Mouse (Mus musculus): ENCODE measurements around the gene Sh3rf3. TPM values are rescaled to one million over a fixed set of nuclear protein-coding genes. Genes with fewer than 3 reads are reported as not detected.

The Sh3rf3 gene
- polyA plus RNA-seq, 2 experiments from 2014 or later, result not detected

DNA sequence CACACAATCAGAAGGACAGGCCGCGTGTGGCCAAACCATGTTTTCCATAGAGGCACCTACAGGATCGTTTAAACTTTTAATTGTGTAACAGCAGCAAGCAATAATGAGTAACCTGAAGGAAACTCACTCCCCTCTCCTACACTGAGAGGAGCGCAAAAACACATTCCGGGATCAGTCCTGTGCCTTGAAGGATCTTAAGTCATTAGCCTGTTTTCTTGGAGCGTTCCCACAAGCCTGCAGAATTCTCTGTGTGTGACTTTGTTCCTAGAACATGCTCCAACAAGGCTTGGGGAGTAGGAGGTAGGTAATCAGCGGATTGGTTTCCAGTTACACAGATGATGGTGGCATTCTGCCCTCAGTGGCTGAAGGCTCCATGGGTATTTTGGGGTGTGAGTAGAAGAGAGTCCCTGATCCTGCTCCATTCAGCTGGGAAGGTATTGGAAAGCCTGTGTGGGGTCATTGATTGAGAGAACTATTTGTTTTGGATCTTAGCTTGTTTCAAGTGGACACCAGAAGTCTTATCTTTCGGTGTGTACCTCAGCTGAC, 108.6 kb downstream of the Sh3rf3 start:
- no peak for ATAC-seq

DNA sequence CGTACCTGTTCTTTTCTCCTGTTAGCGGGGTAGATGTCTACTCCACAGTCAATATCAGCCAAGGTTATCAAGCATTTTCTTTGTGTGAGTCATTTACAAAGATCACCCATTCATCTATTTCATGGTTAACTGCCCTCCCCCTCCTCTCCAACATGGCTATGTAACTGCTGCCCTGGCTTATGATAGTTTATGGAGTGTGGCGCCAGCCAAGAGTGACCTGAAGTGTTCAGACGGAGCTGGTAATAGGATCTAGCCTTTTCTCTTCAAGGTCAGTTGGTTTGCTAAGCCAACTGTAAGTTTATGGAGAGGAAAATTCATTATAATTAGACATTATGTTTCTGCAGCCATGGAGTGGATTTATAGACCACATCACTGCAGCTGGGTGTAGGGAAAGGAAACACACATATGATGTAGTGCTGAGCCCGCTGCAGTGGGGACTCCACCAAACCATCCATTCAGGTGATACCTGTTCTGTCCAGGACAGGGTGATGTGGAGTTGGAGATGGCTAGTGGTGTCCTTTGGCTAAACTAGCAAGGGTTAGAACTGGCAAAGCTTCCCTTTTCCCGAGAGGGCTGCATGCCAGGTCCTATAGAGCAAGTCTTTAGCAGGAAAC, 109.2 kb downstream of the Sh3rf3 start:
- ATAC-seq, result no peak

DNA sequence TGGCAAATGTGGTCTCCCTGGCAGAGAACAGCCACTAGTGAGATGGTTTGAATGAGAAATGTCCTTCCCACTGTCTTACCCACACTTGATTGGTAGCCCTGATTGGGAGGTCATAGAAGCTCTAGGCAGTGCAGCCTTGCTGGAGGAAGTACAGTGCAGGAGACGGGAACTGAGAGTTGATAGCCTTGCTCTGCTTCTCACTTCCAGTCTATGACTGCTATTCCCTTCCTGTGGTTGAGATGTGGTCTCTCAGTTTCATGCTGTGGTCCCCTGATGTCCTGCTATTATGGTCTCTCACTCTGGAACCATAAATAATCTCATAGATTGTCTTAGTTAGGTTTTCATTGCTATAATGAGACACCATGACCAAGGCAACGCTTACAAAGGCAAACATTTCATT, 109.8 kb downstream of the Sh3rf3 start:
- ATAC-seq, result no peak

DNA sequence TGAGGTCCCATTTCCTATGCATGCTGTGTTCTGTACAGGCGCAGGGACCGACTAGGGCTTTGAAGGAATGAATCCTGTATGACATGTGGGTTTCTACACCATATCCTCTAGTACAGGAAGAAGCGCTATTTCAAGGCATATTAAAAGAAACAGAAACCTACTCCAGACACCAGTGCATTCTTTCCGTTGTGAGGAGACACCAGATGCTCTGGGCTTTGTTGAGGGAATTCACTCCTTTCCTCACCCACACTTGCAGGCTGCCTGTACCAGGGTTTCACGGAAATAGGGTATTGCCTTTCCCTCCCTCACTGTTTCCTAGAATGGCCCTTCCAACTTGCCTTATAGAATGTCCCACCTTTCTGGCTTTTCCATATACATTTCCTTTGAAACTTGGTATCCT, 113.4 kb downstream of the Sh3rf3 start:
- no peak for ATAC-seq

DNA sequence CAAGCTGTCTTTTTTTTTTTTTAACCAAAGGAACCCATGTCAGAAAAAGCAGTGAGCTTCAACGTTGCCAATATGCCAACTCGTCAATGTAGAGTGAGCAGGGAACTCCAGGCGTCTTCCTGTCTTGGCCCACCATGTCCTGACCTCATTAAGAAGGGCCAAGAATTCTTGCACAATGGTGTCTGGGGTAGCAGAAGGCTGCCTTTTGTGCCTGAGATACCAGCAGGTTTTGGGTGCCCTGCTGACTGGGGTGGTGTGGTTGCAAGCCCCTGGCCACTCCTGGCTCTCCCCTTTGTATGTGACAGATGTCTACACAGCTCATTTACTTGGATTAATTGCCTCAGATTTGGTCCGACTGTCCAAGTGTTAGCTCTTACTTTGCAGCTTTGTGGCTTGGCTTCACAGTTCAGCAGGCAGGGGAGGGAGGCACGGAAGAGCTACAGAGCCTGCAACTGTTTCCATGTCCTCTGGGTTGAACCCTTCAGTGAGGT, 115.8 kb downstream of the Sh3rf3 start:
- ATAC-seq, result no peak

DNA sequence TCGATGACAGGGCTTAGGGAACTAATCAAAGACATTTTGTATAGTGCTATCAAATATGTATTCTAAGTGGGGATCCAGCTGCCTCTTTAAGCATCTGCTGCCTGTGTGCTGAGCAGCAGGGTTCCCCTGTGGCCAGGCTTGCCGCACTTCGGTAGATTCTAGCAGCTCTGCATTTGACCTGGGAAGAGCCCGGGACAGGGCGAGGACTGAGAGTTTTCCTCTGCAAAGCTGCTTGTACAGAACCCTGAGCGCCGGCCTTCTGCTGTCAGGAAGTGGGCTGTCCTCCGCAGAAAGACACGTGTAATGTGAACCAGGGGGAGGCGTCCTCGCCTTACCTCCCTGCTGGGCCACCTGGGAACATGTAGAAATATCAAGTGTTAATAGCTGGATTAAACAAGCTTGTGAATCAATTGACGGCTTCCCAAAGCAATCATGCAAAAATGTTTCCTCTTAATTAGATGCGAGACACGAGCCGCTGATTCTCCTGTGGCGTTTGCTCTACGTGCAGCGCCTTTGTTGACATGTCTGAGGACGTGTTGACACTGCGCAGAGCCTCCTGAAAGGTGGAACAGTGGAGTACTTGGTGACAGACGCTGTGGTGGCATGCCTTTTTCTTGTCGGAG, 119.1 kb downstream of the Sh3rf3 start:
- no peak for ATAC-seq

DNA sequence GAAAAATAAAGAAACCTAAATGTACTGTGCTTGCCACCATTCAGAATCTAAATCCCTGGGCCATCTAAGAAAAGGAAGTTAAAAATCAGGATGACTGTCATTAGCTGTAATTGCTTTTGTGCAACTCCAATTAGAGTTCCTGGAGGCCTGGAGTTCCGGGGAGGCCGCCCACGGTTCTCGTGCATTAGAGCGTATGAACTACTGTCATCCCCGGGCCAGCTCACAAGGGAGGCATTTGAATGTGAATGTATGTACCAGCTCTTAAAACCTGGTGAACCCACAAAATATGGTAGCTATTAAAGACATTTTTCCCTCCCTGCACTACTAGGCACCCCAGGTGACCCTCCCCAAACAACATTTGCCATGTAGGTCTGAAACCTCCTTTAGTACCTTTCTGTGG, 122.4 kb downstream of the Sh3rf3 start:
- ATAC-seq, result no peak

DNA sequence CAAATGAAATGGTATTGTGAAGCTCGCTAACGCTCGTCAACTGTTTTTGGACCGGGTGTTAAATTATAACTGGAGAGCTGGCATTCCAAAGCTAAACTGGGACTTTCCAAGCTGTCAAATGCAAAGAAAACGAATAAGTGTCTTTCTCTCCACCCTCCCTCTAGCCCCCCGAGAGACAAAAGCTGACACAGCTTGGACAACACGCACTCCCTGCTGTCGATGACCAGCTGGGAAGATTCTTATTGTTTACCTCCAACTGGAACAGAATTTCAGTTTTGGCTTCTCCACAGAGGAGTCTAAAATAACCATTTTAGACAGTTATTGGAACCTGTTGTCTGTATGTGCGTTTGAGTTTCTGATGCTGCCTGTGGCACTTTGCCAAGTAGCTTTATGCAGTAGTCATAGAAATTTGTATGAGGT, 123.3 kb downstream of the Sh3rf3 start:
- no peak for ATAC-seq

DNA sequence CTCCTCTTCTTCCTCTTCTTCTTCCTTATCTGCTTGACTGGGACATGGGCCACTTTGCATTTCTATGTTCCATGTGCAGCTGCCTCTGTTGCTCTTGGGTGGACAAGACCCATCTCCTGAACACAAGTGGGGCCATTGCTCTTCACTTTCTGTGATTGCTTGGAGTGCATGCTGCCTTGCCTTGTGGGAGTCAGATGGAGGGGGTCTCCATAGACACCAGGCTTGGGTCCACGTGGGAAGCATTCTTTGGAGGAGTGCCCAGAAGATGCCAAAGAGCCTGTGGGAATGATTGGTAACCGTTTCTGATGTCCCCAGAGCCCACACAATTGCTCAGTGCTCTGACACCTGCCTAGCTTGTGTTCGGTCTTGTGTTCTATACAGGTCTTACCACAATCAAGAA, 124.4 kb downstream of the Sh3rf3 start:
- ATAC-seq, result no peak

DNA sequence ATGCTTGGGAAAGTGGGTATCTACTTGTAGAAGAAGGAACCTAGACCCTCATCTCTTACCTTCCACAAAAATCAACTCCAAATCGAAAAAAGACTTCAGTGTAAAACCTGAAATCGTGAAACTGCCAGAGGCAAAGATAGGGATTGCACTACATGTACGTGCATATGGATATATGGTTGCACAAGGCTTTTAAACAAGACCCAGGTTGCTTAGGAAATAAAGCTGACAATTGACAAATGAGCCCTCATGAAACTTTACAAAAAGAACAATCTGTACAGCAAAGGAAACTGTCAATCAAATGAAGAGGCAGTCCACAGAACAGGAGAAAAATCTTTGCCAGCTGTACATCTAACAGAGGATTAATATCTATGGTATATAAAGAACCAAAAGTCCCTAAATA, 129.7 kb downstream of the Sh3rf3 start:
- no peak for ATAC-seq

DNA sequence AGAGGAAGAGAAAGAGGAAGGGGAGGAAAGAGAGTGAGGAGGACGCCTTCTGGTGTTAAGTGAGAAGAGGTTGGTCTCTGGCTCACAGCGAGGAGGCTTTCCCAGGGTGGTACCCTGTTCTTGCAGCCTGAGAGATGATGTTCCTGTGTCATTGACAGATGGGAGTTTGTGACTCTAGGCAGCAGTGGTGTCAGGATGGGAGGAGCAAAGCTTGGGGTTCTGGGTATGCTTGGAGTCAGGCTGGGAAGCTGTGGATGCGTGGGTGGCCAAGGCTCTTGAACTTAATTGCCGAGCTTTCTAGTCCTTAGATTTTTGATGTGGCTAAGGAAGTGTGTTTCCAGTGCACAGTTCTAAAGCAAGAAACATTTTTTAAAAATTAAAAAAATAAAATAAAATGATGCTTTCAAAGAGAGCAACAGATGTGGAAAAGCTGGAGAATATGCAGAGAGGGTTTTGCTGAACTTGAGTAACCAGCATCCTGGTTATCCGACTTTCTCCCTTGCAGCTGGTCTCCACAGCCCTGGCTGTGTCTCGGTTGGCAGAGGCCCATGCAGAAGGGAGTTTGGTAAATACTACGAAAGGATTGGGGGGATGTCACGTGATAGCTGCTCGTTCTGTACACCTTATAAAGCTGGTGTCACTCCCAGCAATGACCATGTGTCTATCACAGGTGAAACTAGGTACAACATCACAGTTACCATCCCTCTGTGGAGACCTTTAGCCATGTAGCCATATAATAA, 130.7 kb downstream of the Sh3rf3 start:
- no peak for ATAC-seq

DNA sequence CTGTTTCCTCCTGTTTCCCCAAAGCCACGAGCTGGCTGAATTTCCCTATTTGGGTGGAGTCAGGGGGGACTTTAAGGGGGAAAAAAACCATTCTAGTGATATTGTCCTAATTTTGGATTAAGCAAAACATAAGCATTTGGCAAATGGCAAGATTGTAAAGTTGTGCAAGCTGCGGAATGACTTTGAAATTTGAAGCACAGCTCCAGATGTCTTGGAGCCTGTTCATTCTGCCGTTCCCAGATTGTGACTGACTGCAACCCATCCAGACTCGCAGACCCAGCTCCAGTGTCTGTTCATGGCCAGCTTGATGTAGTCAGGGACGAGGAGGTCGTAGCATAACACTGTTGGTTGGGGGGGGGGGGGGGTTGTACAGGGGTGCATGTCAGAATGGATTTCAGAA, 131.8 kb downstream of the Sh3rf3 start:
- ATAC-seq, result no peak

DNA sequence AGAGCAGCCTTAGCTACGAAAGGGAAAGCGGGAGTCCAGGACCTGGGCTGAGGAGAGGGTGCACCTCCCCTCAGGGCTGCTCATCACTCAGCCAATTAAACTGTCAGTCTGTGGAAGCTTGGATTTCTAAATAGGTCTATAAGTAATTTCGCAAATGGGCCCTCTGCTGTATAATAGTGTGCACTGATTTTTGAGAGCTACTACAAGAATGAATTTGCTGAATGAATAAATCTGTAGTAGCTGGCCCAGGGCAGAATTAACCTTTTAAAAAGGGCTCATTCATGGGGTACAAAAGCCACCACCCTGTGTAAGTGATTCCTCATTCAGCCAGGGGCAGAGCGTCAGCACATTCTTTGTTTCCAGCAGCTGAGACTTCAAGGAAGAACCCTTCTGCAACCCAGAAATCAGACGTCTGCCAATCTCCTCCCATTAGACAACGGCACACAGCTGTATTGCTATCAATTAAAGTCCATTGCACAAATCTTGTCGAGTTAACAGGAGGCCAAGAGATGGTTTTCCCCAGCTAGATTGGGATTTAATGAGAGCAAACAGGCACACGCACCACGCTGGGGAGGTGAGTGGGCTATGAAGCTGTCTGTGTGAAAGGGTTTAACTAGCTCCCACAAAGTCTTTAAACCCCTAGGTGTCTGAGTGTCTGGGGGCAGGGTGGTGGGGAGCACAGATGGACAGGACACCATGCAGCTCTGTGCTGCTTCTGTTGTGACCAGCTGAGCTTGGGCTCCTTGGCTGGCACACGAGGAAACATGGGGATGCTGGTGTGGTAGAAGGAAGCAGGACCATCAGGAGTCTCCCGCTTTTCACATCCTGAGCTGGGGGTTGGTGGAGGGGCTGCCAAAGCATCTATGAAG, 136.8 kb downstream of the Sh3rf3 start:
- ATAC-seq, result no peak

DNA sequence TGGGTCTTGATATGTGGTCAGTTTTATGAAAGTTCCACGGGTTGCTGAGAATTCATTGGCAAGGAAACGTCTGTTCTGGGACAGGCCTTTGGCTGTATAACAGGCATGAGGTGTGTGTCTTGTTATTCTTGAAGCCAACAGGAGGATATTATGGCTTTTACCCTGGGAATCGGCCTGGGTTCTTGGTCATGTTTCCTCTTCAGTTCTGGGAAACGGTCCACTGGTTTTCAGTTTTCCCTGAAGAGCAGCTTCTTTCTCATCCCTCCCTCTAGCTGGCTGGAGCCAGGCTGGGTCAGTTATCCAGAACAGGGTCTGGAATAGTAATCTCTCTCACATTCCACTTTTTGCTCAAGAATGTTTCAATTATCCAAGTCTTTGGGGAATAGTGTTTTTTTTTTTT, 147.0 kb downstream of the Sh3rf3 start:
- no peak for ATAC-seq

DNA sequence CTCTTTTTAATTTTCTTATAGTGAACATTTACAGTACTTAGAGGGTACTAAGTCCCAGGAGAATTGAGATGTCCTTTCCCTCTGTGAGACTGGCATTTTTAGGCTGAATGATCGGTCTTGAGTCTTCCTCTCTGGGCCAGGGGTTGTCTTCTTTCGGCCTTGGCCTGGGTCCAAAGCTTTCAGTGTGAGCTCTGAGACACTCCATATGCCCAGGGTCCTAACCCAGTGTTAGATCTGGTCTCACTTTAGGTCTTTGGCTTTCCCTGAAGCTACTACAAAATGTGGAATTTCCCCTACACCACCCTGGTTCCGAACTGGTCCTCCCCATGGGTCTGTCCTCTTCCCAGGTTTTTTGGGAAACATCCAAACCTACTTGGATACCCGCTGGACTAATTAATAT, 155.1 kb downstream of the Sh3rf3 start:
- no peak for ATAC-seq

DNA sequence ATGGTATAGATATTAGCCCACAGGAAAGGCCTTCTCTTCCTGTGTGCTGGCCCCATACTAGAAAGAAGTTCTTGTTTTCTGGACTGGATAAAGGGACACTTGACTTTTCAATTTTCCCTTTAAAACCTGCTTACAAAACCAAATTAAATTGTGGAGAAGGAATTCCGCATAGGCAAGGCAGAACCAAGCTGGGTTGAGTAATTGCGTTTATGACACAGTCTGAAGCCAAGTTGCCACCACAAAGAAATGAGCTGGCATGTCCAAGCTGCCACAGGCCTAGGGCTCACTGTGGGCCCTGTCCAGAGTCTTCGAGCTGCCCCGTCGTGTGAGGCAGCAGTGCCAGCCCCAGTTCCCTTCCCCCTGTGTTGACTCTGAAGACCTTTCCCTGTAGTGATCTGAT, 156.2 kb downstream of the Sh3rf3 start:
- ATAC-seq, result no peak

DNA sequence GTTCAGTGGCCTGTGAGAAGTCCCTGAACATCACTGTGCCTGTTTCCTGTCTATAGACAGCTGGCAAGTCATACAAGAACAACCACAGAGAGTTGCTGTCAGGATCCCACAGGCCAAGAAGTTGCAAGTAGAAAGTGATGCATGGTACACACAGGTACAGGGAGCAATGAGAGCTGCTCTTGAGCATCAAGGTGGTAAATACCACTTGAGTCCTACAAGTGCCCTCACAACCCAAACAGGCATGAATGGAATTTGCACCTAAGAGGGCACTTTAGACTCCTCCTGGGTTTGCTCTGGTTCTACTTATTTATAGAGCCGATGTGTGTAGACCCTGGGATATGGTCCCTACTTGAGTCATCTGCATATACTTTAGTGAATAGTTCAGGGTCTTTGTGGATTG, 159.0 kb downstream of the Sh3rf3 start:
- ATAC-seq, result no peak

DNA sequence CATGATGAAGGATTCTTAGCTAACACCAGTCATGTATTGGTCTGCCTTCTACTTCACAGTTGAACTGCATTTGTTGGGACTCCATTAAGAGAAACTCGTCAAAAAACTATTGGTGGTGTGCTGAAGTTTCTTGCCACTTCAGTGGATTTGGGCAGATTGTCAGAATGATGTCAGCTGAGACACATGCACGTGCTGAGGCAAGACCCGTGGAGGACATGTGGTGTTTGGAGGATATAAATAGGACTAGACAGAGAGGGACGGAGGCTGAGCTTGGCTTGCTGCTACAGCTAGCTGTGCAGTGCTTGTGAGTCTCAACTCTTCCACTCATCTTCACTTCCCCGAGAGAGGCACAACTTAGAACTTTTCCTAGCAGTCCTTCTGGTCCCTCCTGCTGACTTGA, 161.0 kb downstream of the Sh3rf3 start:
- ATAC-seq, result no peak

DNA sequence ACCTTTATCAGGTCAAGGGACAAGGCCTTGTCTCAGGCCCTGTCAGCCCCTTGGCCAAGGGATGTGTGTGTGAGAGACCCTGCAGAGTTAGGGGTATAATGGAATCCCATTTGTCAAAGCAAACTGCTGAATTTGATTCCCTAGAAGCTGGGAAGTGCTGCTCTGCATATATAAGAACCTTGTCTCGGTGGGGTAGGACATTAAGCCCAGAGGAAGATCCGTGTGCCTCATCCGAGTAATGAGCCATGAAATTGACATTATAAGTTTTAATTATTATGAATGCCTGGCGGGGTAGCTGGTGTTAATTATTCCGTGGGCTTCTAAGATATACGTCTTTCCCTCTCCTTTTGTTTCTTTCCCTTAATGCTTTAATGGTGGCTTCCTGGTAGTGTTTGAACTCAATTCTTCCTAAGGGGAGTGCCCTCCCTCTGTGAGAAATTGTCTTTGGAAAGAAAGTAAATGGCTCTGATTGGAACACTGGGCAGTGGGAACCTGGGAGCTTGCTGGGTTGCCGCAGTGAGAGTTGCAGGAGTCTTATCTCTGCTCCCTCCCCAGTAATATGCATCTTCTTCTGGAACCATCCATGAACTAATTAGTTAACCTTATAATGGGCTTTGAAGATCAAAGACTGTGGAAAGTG, 166.3 kb downstream of the Sh3rf3 start:
- no peak for ATAC-seq

DNA sequence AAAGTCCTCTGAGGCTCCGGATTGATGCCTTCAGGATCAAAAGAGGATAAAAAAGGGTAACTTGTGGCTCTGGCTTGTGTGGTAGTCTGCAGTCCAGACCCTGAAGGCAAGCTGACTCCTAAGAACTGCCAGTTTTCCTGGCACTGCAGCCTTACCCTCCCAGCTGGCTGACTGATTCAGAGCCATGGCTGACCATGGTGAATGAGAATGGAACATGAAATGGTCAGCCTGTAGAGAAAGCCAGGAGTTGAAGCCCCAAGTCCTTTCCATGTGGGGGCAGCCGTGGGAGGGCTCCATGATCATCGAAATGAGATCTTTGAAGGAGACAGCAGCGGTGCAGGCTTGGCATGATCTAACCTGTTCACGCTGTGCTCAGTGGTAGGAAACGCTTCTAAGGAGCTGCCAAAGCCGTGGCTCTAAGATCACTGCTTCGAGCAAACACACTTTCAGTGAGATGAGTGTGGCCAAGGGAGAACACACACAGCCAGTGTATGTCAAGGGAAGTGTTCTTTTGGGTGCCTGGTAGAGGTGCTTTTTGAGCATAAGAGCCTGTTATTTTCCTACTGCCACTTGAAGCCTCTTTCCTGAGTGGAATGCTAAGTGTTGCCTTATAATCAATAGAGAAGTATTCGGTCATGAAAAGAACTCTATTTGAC, 168.6 kb downstream of the Sh3rf3 start:
- ATAC-seq, result no peak

DNA sequence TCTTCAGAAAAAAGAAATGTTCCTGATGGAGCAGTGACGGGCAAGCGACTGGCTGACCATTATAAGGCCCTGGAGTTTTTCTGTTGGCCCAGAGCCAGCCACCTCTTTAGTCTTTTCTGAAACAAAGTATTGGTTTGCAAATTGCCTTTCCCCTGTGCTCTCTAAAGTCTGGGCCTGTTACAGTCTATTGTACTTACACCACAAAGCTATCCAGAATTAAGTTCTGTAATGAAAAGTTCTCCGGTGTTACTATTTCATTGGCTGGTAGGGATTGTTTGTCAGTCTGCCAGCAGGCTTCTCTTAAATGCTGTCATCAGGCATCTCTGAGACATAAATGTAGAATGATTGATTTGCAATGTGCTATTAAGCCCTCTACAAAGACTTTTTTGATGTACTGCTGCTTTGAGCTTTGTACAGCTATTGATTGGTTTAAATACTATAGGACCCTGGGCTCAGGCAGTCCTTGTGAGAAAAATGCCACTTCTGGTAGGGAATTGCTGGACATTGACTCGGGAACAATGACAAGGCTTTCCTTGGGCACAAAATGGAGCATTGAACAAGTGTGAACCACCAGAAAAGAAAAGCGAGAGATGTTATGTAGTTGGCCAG, 169.5 kb downstream of the Sh3rf3 start:
- ATAC-seq, result no peak

Data from CD4-positive, CD25-positive, alpha-beta regulatory T cell, adult 4 months (primary cell).